Mouse (Mus musculus) WW6 (cell line): ENCODE results near the gene C8g.
A peak's percentile ranks its signal among the peaks of the same experiment; 100 is the strongest.

Source experiments
- DNase-seq: peaks from one replicate; pipeline ENCODE4 v3.0.0-alpha.2; 2013; ENCODE audit warnings: low read depth, low spot score

C8g gene

DNA sequence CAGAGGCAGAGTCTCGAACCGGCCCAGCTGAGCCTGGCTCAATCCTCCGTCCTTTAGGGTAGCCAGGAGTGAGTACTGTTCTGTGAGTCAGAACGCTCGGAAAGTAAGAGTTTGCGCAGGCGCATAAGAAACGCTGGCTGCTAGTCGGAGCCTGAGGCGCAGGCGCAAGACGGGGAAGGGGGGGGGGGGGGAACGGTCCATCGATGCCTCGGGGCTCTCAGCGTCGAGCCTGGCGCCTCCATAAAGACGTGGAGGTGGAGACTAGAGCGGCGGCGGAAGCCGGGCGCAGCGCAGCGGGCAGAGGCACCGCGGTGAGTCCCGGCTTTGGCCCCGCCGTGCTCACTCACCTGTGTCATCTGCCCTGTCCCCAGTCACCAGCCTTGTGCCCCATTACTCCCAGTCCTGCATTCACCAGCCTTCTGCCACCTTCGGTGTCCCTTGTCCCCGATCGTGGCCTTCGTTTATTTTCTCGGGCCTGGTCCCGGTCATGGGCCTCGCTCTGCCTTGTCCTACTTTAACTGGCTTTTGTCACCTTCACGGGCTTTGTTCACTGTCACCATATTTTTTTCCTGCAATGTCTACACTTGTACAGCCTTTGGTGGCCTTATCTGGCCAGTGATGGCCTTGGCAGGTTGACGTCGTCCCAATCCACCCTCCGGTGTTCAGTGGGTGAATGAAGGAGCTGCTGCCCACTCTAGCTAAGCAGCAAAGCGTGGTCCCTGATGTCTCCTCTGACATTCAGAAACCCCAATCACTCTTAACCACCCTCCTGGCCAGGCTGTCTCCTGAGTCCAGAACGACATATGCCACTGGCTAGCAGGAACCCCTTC lies 728 bp downstream of the C8g start, which contains the start of gene Fbxw5:
Fbxw5 (plus strand) TSS at position 175 of the 830 bp plus-strand sequence.
- DNase-seq = peak; percentile 86

DNA sequence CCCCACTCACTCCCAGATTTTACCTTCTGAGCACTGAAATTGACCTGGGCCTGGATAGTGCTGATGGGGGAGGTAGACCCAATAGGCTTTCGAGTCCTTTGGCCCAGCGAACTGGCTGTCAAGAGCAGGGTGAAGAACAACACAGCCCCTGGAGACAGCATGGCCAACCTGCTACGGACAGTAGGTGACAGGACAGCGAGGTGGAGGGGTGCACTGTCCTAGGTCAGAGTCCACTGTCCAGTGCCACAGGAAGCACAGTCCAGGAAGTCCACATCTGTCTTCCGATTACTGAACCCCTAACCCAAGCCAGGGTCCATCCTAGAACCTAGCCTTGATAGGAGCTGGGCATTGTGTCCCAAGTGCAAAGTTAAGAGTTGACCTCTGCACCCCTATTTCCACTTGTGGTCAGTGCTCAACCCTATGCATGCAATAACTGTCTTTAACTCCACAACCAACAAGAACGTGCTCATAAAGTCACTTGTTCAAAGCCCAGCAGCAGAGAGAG lies 1.4 kb downstream of the C8g start:
- no peak for DNase-seq

DNA sequence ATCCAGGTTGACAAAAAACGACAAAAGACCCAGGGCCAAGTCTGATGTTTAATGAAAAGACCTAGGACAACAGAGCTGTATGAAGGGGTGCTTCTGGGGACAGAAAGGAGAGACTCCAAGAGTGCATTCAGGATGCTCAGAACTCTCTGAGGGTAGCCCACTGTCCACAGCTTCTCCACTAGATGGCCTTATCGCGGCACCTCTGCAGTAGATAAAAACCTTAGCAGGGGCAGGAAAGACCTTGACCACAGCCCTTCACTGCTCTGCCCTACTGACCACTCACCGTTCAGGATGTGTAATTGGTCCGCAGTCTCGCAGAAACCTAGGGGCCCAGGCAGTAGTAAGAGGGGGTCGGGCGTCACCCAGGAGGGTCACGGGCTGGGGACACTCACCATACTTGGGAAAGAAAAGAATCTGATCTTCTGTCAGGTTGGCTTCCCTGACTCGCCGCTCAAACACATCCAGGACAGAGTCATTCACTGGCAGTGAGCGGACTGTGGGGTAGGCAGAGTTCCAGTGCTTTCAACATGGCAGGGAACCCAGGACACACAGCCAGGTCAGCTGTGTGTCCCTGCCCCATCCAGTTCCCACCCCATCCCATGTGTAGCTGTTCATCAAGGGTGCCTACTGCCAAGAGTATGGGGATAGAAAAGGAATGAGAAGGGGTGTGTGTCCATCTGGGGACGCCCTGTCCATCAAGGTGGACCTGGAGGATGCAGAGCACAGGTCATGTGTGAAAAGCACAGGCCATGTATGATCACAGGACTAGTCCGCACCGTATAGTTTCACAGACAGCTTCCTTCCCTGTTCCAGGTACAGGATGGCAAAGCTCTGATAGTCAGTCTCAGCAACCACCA lies 2.7 kb downstream of the C8g start:
- no peak for DNase-seq

DNA sequence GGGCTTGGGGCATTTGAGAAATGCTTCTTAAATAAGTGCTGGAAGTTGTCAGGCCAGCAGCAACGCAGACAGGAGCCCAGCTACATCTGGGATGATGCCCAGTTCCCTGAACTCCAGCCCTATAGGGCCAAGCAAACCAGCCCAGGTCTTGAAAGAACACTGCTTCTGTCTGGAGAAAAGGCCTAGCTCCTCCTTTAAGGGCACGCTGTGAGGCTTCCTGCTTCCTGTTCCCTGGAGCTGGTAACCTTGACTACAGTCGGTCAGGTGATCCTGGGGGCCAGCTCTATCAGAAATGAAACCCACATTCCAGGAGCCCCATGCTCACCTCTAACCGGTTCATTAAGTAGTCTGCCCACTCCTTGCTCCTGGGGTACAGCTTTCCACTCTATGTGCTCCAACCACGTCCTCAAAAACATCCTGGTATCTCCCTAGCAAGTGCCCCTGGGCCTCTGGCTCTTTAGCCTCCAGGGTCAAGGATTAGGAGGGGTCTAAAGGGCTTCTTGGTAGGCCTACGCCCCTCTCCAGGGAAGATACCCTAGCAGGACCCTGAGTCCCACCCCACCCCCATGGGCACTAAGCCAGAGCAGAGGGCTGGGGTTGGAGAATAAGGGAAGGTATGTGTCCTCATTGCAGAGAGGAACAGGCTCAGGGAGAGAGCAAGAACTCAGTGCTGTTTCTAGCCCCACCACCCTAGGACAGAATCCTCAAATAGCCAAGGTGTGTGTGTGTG lies 3.5 kb downstream of the C8g start:
- no peak for DNase-seq

GRCm38 (mm10) chr2:25496462-25496861 lies 5.1 kb downstream of the C8g start:
- DNase-seq = no peak

DNA sequence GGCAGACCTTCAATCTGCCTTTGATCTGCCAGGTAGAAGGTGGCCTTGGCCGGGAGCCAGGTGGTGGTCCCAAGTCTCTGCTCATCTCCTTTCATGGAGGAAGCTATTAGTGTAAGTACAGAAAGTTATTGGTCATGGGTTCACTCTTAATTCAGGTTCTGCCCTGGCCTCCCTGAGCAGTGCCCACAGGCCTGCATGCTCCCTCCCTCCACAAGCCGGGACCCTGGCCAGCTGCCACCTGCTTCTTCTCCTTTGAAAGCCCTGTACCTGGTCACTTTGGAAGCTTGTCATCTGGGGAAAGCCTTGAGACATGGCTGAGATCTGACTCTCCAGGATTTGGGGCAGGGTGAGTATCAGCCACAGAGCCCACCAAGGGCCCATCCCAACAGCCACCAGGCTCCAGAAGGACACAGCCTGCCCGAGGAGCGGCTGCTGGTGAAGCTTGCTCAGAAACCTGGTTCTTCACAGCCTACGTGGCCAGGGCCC lies 8.0 kb downstream of the C8g start, which contains the start of gene Lcn12:
Lcn12 (minus strand) TSS at position 436 of the 486 bp plus-strand sequence.
- DNase-seq = no peak

DNA sequence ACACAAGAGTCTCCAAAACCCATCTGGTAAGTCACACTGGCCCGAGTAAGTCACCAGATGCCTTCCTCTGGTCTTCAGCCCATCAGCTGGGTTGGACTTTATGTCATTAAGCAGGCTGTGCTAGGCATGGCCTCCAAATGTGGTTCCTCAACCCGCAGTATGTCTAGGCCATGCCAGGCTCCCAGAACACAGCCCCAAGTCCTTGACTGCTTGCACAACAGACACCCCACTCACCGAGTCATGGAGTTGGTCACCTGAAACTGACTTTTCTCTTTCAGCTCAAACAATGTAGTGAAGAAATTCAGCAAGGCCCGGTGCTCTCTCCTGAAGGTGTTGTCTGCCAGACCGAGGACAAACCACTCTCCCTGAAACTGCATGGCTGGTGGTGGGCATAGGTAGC lies 8.5 kb downstream of the C8g start:
- no peak for DNase-seq

DNA sequence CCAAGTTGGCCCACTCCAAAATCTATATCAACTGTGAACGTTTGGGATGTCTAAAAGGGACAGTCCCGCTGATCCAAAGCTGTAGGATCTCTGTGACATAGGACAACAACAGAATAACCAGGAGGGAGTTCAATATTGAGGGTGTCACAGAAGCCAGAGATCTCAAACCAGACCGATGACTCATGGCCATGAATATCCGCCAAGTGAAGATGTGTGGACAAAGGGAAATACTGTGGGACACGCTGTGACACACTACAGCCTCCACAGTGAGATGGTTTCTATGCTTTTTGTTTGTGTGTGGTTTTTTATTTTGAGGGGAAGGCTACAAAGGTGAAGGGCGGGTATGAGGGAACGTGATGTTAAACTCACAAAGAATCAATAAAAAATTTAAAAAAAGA lies 12.8 kb downstream of the C8g start:
- no peak for DNase-seq

- DNase-seq = no peak
Measured at GRCm38 (mm10) chr2:25487965-25488670, 13.4 kb downstream of the C8g start.

DNA sequence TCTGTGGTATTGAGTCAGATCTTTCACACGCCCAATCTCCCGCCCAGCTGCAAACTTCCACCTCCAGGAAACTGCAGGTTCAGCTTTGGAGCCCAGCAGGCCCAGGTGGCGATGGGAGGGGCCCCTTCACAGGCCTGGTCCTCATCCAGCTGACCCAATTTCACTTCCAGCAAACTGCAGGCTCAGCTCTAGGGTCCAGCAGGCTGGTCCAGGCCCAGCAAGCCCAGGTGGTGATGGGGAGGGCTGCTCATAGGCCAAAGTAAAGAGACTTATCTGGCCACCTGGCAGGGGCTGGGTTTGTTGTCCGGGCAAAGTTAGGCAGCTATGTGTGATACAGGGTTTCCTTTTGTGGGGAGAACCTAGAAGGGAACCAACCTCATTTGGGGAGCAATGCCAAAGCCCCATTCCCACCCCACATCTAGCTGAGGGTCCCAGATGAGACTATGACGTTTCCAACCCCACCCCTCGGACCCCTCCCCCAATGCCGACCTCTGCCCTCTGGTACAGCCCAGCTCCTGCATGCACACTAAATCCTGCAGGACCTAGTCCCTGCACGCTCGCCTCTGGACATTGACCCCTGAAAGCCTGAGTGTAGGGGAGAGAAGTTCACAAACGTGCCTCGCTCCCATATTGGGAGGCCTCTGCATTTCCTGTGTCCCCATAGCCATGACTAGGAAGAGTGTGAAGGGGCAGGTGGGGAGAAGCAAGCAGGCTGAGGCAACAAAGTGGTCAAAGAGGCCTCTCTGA lies 16.4 kb downstream of the C8g start:
- DNase-seq = no peak

DNA sequence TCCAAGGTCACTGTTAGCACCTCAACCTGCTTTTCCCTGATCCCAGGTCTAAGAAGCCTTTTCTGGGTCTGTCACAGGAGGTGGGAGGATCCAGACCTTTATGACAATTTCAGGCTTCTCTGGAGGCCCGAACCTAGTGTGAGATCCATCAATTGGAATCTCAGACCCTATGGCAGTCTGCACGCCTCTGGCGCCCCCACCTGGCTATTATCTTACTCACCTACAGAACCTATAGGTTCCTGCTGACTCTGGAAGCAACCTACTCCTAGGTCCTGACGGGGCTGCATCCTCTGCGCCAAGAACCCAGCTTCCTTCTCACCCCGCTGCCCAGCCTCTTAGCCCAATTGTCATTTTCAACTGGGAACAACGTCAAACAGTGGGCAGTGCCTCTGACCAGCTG lies 18.6 kb downstream of the C8g start:
- no peak for DNase-seq

- DNase-seq = no peak
Measured at GRCm38 (mm10) chr2:25480541-25480940, 21.0 kb downstream of the C8g start.

- DNase-seq = no peak
Measured at GRCm38 (mm10) chr2:25479551-25480311, 21.8 kb downstream of the C8g start.

DNA sequence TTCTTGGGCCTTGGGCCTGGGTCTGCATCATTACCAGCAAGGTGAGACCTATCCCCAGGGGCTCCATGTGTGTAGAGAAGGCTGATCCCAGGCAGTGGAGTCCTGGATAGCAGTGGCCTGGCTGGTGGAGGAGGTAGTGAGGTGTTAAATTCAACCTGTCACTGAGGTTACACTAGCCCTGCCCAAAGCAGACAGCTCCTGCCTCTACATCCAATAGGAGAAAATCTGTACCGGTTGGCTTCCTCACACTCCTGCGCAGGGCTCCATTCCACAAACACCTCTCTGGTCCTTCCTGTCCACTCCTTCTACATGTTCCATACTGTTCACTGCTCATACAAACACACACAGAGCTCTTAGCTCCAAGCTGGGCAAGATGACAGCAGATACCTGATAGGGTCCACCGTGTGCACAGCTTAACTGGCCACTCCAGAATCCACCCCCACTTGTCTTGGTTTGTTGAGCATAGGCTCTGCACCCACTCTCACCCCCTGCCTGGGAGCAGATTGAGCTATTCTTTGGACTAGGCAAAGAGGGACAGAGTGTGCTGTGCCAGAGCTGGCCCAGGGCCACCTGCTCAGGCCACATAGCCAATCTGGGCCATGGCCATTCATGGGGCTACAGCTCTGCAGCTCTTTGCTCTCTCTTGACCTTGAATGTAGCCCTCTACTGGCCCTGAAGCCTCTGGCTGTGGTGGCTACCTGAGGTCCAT lies 23.4 kb downstream of the C8g start:
- no peak for DNase-seq

GRCm38 (mm10) chr2:25477541-25477940 lies 24.0 kb downstream of the C8g start:
- DNase-seq = no peak

- DNase-seq = no peak
Measured at GRCm38 (mm10) chr2:25472550-25472949, 29.0 kb downstream of the C8g start.

- DNase-seq = no peak
Measured at GRCm38 (mm10) chr2:25469969-25470368, 31.6 kb downstream of the C8g start, which contains the start of gene Ptgds. TSS of gene Ptgds (minus strand) at chr2:25470046.
